Mouse (Mus musculus): Measurements from ENCODE around the gene Dhx38.

Dhx38 gene

DNA sequence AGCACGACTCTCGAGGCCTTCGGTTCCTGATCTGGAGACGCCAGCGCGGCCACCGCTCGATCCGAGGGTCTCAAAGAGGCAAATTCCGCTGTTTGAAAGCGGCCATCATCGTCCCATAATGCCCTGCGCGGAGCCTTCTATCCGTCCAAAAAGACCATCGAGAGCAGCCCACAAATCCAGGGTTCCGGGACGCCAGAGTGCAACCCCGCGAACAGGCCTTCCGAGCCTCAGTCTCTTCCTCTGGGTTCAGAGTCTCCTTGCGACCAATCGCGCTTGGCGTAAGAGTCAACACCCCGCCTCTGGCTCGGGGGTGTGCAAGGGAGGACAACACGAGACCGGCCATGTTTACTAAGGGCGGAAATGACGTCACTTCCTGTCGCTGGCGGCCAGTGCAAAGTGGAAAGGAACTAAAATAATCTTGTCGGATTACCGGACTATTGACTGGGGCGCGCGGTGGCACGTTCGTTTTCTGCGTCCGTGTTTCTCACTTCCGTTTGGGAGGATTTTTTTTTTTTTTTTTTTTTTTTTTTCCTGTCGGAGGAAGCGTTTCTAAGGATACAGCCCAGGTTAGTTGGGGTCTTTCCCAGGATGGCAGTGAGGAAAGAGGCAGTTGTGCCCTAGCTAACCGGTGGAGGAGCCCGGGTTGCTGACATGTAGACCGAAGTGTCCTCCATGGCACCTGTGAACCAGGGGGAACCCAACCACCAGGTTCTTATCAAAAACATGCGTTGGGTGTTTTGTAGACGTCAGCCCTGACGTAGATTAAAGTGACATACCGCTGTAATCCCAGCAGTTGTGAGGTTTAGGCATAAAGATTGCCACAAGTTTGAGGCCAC, at the start of gene Dhx38, which contains the start of gene Txnl4b:
Gene Dhx38, minus strand, starts transcription at position 364 of the 836 bp plus-strand sequence.
Gene Txnl4b, plus strand, starts transcription at position 395 of the 836 bp plus-strand sequence.
- DNase-seq (ENCODE audit: low spot score in 2 of 2), result peak; percentile 99

DNA sequence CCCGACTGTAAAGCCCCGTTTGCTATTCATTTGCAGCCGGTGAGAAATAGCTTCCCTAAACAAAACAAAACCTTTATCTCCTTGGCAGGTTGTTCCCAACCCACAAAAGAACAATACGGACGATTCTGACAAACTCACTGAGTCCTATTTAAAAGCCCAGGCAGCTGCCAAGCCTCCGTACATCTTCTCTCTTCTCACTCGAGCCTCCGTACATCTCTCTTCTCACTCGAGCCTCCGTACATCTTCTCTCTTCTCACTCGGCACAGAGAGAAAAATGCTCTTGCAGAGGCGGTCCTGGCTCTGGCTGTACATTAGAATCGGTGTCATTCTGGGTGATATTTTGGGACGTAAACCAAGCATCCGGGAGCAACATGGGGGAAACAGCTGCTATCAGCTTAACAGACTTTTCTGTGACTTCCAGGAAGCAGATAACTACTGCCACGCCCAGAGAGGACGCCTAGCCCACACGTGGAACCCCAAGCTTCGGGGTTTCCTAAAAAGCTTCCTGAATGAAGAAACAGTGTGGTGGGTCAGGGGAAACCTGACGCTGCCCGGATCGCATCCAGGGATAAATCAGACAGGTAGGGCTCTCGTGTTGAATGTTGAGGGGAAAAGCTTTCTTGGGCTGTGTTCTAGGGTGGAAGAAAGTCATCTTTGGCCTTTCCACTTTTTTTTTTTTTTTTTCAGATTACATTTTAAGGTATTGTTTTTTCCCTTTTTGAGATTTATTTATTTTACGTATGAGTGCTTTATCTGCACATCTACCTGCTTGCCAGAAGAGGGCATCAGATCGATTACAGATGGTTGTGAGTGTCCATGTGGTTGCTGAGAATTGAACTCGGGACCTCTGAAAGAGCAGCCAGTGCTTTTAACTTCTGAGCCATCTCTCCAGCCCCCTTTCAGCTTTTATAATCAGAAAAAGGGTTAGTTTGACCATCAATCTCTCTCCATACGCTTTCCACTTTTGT, 48.9 kb upstream of the Dhx38 start, which contains the start of gene Pkd1l3:
Gene Pkd1l3, plus strand, starts transcription at position 275 of the 968 bp plus-strand sequence.
- DNase-seq (ENCODE audit: low spot score in 2 of 2), result no peak

DNA sequence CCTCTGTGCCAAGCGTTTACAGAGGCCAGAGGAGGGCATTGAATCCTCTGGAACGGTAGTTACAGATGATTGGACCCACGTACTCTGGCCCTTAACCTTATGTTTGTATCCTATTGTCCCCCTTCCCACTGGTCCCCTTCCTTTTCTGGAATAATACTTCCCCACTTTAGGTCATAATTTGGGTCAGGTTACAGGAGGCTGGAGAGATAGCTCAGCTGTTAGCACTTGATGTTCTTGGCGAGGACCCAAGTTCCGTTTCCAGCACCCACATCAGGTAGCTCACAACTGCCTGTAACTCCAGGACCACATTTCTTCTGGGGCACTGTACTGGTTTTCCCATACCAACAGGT, 43.5 kb upstream of the Dhx38 start:
- DNase-seq (ENCODE audit: low spot score in 2 of 2), result peak; percentile 16 to 19

DNA sequence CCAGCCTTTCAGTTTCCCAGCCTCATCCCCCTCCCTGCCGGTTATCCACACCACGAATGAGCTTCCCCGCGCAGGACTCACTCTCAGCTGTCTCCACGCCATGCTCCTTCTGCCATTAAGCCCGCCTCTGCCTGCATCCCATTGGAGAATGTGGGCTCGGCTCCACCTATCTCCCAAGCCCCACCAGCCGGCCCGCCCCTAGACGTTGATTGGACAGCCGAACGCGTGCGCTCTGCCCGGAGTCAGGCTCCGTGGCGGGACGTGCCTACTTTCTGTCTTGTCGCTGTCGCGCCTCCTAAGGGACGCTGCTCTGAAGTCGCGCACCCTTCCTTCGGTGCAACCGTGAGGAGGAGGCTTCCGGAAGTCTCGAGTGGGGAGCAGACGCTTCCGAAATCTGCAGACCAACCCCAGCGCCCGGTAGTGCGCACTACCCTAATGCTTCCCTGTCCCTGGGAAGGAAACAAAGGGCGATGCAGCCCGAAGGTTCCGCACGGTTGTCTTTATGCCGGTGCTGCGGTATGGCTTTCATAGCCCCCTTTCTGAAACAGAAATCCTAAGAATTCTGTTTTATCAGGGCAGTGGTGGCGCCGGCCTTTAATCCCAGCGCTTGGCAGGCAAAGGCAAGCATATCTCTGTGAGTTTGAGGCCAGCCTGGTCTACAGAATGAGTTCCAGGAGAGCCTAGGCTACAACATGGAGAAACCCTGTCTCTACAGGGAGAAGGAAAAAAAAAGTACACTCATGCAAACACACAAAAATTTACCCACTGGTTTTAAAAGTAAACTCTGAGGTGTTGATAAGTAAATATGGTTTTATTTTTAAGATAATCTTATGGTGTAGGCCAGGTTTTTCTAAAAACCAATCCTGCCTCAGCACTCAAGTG, 42.9 kb upstream of the Dhx38 start, which contains the start of gene Dhodh:
Gene Dhodh, minus strand, starts transcription at position 403 of the 882 bp plus-strand sequence.
- peak; percentile 97 to 98 for DNase-seq (ENCODE audit: low spot score in 2 of 2)

DNA sequence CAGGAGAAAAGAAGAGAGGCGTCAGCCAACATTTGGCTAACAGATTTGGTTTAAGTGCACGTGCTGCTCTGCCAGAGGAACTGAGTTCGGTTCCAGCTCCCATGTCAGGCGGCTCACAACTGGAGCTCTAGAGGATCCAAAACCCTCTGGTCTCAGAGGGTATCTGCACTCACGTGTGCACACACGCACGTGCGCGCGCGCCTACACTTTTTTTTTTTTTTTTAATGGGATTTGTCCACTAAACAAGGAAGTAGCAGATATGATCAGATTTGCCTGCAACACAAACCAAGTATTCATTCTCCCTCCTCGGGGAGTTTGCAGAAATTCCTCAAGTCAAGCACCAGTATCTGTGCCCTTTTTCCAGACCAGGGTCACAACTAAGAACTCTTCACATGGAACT, 42.0 kb upstream of the Dhx38 start:
- DNase-seq (ENCODE audit: low spot score in 2 of 2), result no peak

DNA sequence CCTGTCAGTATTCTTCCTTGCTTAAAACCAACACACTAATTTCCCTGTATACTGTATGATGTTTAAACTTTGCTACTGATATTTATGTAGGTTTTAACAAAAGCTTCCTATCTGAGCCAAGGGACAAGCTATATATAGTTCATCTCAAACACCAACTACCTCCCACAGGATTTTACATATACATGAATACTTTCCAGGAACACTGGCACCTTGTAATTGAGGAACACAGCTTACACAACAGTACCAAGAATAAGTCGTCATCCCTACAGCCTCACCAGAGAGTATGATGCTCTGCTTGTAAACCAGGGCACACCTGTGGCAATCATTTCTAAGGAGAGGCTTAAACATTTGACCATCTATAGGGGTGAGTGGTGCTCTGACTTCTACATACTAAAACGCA, 41.1 kb upstream of the Dhx38 start:
- DNase-seq (ENCODE audit: low spot score in 2 of 2), result no peak

DNA sequence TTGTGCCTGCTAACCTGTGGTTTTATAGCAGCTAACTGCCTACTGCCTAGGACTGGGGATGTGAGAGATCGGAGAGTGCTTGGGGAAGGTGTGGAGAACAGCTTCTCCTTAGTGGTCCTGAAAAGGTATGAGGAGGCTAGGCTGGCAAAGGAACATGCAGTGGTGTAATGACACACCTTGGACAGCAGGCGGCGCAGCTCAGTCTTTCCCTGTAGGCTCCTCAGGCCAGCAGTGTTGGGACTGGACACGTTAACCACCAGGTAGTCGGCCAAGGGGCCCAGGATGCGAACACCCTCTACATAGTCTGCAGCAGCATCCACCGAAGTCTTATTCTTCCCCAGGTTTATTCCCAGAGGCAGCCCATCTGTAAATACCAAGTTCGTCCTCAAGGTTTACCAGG, 30.2 kb upstream of the Dhx38 start:
- peak in 1 of 2 experiments; percentile 17 for DNase-seq (ENCODE audit: low spot score in 2 of 2)

DNA sequence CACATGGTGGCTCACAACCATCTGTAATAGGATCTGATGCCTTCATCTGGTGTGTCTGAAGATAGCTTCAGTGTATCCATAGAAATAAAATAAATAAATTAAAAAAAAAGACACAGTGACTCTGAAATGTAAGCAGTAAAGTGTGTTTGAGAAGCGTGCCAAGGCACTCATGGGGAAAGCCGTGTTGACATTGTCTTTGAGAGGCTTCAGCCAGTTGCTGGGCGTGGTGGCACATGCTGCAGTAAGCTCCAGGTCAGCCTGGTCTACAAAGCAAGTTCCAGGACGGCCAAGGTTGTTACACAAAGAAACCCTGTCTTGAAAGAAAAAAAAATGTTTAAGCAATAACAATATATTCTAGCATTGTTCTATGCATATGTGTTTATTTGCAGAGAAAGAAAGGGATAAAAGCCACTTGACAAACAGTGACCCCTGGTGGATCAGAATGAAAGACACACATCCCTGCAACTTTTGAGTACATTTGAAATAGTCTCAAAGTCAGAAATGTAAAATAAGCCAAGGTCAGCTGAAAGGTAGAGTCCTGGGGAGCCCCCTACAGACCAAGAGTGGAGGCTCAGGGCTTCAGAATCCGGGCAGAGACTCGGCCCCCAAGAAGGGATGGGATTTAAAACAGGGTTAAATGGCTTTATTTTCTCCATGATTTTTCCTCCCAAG, 27.6 kb upstream of the Dhx38 start:
- DNase-seq (ENCODE audit: low spot score in 2 of 2), result no peak

DNA sequence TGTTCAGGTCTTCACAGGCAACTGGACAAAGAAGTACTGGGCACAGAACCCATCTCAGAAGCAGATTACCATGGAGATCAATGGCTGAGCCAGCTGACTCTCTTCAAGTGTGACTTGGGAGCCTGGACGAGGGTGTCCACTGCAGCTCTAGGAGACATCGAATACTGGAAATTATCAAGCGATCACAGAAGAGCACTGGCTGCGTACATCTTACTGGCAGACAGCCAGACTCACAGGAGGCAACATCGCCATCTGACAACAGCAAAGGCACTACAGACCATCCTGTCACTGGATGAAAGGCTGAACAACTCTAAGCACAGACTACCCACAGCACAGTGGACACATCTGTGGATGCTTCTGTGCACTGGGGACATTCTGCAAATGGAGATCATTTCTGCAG, 26.5 kb upstream of the Dhx38 start:
- DNase-seq (ENCODE audit: low spot score in 2 of 2), result no peak

DNA sequence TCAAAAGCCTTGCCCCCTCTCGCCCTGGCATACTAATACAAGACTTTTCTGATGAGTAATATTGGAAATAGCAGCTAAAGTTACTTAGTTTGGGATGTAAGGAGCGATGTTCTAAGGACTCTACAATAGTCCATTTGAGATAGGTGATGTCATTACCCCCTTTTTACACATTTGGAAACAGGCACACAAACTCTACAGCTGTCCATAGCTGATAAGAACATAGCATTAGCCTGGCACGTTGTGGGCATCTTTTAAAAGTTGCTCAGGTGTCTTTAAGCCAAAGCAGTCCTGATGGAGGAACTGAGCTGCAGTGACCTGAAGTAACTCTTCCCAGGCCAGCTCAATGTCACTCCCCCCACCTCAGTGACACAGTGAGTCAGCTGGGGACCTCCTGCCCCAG, 25.7 kb upstream of the Dhx38 start:
- no peak for DNase-seq (ENCODE audit: low spot score in 2 of 2)

DNA sequence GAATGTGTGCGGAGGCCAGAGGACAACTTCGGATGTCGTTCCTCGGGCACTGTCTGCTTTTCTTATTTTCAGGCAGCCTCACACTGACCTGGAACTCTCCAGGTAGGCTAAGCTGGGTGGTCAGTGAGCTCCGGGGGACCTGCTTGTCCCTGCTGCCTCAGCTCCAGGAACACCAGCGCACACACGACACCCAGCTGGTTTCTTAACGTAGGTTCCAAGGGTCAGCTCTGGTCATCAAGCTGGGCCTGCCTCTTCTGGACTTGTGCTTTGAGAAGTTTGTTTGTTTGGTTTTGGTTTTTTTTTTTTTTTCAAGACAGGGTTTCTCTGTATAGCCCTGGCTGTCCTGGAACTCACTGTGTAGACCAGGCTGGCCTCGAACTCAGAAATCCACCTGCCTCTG, 25.2 kb upstream of the Dhx38 start:
- no peak for DNase-seq (ENCODE audit: low spot score in 2 of 2)

DNA sequence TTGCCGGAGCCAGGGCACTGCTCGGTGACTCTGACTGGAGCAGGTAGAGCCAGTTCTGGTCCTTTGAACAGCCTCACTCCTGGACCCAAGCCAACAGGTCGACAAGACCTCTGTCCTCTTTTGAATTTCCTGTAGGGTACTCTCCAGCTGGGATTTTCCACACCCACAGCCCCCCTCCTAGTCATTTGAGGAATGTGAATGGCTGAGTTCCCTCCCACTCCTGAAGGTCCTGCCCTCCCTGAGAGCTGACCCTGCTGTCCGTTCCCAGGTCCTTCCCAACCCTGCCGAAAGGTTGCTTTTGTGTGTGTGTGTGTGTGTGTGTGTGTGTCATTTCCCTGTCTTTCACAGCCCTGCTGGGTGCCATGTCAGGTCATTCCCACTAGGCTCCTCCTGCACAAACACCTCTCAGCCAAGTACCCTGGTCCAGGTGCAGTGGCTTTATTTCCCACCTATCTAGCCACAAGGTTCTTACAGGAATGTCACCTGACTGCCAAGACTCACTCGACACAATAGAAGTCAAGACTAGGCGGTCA, 21.4 kb upstream of the Dhx38 start:
- no peak for DNase-seq (ENCODE audit: low spot score in 2 of 2)

DNA sequence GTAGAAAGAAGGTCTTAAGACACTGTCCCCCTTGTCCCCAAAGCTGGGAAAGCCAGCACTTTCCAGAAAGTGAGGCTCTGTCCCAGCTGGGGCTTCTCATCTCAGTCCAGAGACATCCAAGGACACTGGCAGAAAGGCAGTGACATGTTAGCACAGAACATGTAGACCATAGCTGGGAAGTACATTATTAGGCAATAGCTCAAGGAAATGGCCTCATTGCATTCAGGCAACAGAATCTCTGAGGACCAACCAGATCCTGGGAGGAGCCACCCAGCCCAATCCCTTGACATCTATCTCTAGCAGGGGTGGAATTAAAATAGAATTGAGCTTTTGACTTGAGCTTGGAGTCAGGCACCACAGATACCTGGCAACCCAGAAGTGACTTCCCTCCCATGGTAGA, 20.0 kb upstream of the Dhx38 start:
- no peak for DNase-seq (ENCODE audit: low spot score in 2 of 2)

DNA sequence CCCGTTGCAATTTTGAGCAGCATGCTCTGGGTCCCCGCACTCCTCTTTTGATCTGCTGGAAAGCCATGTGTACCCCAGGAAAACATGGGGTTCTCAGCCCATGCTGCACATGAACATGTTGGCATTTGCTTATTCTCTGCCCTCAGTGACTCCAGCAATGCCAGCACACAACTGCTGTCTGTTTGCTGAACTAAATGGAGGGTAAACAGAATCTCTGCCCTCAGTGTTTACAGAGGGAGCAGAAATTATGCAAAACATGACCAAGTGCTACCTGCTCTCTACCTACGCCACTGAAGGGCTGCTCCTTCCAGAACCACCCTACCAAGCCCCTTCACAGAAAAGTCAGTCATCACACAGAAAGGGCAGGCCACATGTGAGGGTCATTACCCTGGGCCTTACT, 19.2 kb upstream of the Dhx38 start:
- no peak for DNase-seq (ENCODE audit: low spot score in 2 of 2)

DNA sequence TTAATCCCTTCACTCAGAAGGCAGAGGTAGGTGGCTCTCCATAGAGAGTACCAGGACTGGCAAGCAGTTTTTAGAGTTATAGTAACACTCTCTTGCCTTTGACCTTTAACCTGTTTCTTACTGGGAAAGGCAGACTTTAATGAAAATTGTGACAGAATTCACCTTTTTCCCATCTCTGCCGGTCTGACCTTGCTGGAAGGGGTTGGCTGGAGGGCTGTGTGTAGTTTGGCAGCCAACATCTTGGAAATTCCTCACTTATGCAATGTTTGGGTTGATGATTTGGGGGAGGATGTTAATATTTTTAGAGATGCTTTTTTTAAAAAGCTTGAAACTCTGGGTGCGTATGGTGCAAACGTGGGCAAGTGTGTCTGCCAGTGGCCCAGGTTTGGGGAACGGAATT, 18.6 kb upstream of the Dhx38 start:
- no peak for DNase-seq (ENCODE audit: low spot score in 2 of 2)

DNA sequence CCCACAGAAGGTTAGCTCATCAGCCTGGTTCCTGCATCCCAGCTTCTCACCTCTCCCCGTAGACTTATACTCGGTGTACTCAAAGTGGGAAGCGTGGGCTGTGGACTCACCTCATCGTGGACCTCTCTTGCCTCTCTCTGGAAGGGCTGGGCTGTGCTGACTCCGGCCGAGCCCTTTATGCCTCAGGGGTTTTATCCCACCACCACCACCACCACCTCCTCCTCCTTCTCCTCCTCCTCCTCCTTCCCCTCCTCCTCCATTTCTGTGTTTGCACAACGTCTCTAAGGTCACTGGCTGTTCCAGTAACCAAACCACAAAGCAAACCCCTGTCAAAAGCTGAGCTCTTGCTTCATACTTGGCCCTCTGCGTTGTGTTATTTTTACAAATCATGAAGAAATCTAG, 13.2 kb upstream of the Dhx38 start, which contains the start of gene Hp:
Gene Hp, minus strand, starts transcription at position 273 of the 402 bp plus-strand sequence.
- no peak for DNase-seq (ENCODE audit: low spot score in 2 of 2)

DNA sequence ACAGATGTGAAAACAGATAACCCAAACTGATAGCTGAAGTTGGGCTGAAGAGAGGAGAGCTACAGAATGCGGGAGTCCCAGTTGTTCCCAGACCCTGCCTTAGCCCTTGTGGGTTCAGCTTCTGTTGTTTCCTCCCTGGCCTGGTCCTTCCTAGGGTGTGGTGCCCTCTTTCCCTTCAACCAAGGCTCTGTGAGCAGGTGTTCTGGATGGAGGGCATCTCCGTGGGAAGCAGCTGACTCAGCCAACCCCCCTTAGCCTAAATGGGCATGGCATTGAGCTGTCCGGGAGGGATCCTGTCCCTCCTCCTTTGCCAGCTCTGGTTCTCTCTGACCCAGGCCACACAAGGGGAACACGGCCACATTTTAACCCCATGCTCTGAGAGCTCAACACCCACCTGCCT, 10.7 kb upstream of the Dhx38 start:
- DNase-seq (ENCODE audit: low spot score in 2 of 2), result no peak

DNA sequence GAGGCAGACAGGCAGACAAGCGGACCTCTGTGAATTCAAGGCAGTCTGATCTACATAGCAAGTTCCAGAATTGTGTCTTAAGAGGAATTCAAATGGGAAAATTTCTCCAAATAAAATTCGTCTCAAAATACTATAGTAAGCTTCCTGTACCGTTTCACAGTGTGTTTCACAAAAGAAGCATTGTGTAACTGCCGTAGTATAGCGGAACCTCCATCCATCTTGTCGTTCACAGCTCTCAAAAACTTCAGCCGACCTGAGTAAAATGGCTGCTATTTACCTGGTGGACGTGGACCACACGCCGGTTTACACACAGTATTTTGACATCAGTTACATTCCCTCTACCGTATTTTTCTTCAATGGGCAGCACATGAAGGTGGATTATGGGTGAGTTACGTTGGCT, 5.5 kb upstream of the Dhx38 start:
- no peak for DNase-seq (ENCODE audit: low spot score in 2 of 2)

DNA sequence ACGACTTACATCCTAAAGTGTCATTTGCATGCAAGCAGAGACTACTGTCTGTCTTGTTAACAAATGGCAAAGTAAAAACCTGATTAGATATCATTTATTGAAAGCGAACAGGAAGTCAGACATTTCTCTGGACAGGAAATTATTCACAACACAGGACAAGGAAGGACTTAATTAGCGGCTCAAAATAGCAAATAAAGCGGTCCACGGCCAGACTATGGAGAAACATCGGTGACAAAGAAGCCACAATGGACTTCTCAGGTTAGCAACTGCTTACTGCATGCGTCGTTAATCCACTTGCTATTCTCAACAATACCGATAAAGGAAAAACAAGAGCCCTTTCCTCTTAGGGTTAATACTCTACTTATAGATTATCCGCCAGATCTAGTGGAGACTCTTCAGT, 895 bp downstream of the Dhx38 start:
- no peak for DNase-seq (ENCODE audit: low spot score in 2 of 2)

DNA sequence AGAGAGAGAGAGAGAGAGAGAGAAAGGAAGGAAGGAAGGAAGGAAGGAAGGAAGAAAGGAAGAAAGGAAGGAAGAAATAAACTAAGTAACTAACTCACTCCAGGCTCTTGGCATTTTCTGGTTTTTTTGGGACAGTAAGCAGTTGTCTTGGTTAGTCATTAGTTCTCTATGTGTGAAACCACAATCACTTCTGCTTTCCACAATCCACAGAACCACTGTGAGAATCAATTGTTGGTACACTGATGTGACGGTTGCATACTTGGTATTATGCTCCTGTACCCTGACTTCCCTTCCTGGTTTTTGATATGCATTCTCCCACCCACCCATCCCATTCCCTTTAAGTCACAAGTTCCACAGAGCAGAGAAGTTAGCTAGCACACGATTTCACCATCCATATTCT, 1.8 kb downstream of the Dhx38 start:
- DNase-seq (ENCODE audit: low spot score in 2 of 2), result no peak

DNA sequence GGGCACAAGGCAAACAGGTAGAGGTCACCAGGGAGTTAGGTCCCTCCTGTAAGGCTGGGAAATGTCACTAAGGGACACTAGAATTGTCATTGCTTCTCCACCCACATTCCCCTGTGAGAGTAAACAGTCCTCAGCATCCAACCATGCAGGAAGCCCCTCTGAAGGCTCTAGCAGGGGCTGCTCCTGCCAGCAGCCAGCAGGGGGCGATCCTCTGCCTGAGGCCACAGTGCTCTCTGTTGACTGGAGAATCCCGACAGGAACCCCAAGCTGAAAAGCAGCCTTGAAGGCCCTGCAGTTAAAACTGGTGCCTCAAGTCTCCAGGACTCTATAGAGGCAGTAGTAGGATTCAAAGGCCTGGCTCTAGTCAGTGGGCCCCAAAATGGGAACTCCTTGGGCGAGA, 14.0 kb downstream of the Dhx38 start:
- no peak for DNase-seq (ENCODE audit: low spot score in 2 of 2)

Measured in heart, adult 9 months (tissue).